Mouse (Mus musculus): ENCODE data around the gene Agap3. TPM values are rescaled to one million over a fixed set of nuclear protein-coding genes. Genes with fewer than 3 reads are reported as not detected.
A peak's percentile ranks its signal among the peaks of the same experiment; 100 is the strongest.

Agap3 gene
- polyA plus RNA-seq, 1 experiment = 76.8 TPM

DNA sequence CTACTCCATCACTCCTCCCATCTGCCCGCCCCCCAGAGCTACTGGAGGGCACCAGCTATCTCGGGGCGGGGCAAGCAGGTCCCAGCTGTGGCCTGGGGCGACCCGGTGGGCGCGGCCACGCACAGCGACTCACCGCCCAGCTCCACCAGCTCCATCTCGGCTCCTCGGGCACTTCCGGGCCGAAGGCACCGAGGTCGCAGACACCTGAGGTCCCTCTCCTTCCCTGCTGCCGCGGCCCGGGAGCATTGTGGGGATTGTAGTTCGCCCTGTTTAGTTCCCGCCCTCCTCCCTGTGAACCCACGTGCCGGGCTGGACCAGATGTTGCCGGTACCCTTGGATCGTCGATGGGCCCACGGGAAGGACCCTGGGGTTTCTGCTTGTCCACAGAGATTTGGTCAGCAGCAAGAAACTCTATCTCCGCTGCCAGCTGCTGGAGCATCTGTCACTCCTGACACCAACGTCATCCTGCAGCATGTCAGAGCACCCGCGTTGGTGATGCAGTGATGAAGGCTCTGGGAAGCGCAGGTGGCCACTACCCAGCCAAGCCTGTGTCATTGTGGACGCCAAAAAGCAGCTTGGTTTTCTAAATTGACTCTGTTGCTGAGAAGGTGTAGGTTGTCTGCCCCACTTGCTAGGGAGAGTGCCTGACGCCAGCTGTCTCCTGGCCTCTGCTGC lies 4.2 kb upstream of the Agap3 start, which contains the start of gene Tmub1:
TSS of gene Tmub1 (minus strand) at position 231 of the 675 bp plus-strand sequence.
- peak within 1 kb of the TSS; percentile 63 for H3K4me3 ChIP-seq (ENCODE audit: low read depth, low read length)
- H3K9me3 ChIP-seq (replicated peaks; ENCODE audit: control insufficient read depth, insufficient read depth, low read length, poor library complexity, severe bottlenecking) = no peaks in the 10 kb centered on the region
- H3K27ac ChIP-seq (ENCODE audit: insufficient read depth, low read length) = no peak within 1 kb of the TSS
- H3K27me3 ChIP-seq (ENCODE audit: control insufficient read depth, insufficient read depth, low read length, poor library complexity, severe bottlenecking) = no peaks in the 10 kb centered on the region
- peak within 1 kb of the TSS; percentile 60 for H3K9ac ChIP-seq (ENCODE audit: low read depth, poor library complexity, severe bottlenecking)
- no peak for TF ChIP-seq POLR2A (IDR thresholded peaks at IDR 0.05; ENCODE audit: insufficient read depth, low read length)
- 0 out of 2 replicates have a peak, but pooled peaks have one; percentile 50 for TF ChIP-seq EP300 (IDR thresholded peaks at IDR 0.05; ENCODE audit: insufficient read depth, low read depth, low read length)
- H3K36me3 ChIP-seq (ENCODE audit: control insufficient read depth, insufficient read depth, low read length, poor library complexity, severe bottlenecking) = no peaks in the 10 kb centered on the region
- peaks cover 2% of the 10 kb centered on the region for H3K4me1 ChIP-seq (ENCODE audit: control insufficient read depth, insufficient read depth, low read length)

DNA sequence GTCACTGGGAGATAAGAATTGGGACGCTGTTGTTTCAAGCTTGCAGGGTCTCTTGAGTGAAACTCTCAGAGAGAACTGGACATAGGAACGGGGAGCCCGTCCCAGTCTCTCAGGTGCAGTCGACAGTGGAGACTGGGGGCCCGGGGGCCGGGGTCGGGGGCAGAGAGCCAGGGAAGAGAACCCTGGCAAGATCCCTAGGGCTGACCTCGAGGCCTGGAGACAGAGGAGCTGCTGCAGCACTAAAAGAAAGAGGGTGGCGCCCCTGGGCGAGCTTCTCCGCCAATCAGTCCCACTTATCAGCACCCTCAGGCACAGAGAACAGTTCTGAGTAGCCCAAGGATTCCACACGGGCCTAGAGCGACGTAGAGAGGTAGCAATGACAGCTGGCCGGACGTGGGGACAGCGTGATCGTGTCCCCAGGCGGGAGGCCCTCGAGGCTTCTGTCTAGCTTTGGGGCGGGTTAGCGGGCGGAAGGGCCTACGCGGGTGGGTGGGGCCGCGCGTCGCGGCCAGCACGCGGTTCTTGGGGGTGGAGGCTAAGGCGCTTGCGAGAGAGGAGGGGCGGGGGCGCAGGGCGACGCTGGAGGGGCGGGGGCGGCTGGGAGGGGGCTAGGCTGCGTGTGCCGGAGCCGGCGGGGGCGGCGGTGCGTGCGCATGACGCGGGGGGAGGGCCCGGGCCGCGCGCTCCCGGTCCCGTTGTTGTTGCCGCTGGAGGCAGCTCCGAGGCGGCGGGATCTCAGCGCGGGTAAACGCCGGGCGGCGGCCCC lies 530 bp upstream of the Agap3 start:
- TF ChIP-seq CTCF (IDR thresholded peaks at IDR 0.05; ENCODE audit: low read depth, low read length) (no peak), EP300 (IDR thresholded peaks at IDR 0.05; ENCODE audit: insufficient read depth, low read depth, low read length) (no peak), POLR2A (IDR thresholded peaks at IDR 0.05; ENCODE audit: insufficient read depth, low read length) (no peak)
- H3K27ac ChIP-seq (ENCODE audit: insufficient read depth, low read length) = no peak overlapping the region
- H3K4me3 ChIP-seq (ENCODE audit: low read depth, low read length) = peak overlapping the region; percentile 53
- no peaks in the 10 kb centered on the region for H3K27me3 ChIP-seq (ENCODE audit: control insufficient read depth, insufficient read depth, low read length, poor library complexity, severe bottlenecking)
- no peaks in the 10 kb centered on the region for H3K36me3 ChIP-seq (ENCODE audit: control insufficient read depth, insufficient read depth, low read length, poor library complexity, severe bottlenecking)
- peak overlapping the region; percentile 95 for H3K9ac ChIP-seq (ENCODE audit: low read depth, poor library complexity, severe bottlenecking)
- H3K4me1 ChIP-seq (ENCODE audit: control insufficient read depth, insufficient read depth, low read length) = peaks cover 6% of the 10 kb centered on the region
- H3K9me3 ChIP-seq (replicated peaks; ENCODE audit: control insufficient read depth, insufficient read depth, low read length, poor library complexity, severe bottlenecking) = no peaks in the 10 kb centered on the region

DNA sequence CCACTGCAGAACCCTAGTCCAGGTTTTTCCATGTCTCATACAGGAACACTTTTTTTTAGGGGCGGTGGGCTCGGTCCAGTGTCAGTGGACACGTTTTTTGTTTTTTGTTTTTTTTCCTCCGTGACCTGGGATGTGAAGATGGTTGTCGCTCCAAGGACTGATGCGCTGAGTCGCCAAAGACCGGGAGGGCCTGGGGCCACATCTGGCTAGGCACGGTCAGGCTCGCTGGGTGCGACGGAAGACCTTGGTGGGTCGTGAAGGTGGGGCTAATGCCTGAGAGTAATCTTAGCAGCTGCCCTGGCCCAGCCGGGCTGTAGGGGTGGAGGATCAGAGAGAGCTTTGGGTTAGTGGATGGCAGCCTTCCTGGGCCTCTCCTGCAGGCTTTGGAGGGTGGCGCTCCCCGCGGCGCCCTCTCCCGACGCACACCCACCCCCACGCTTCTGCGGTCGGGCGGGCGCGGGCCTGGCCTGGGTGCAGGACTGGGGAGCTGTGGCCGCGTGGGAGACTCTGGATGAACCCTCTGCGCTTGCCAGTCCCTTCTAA lies 785 bp downstream of the Agap3 start:
- peaks cover 6% of the 10 kb centered on the region for H3K4me1 ChIP-seq (ENCODE audit: control insufficient read depth, insufficient read depth, low read length)

DNA sequence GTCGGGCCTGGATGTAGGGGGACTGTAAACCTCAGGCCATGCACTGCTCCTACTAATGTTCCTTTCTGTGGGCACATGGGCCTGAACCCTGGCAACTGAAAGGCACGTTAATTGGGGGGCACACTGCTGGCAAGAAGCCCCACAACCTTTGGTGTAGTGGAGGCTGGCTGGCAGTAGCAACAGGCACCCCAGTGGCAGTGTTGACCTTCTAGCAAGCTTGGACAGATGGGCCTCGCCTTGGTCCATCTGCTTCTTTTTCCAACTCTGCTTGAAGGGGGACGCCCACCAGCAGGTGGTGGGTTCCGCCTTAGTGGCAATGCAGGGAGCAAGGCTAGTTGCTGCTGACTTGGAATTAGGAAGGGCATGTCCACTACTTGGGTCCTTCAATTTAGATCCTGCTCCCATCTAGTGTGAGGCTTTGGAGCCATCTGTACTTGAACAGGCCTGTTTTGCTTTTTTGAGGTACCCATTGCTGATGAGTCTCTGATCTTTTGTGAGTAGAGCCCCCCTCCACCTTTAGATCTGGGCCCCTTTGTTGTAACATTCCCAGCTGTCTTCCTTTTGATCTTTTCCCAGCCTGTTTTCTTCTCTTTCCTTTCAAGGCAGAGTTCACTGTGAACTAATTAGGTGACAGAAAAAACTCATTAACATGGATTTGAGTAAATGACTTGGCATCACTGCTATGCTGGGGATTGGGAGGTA lies 1.5 kb downstream of the Agap3 start:
- Histone ChIP-seq H3K4me1 (ENCODE audit: control insufficient read depth, insufficient read depth, low read length) (peaks cover 6% of the 10 kb centered on the region), H3K9me3 (replicated peaks; ENCODE audit: control insufficient read depth, insufficient read depth, low read length, poor library complexity, severe bottlenecking) (no peaks in the 10 kb centered on the region), H3K4me3 (ENCODE audit: low read depth, low read length) (peak overlapping the region; percentile 79), H3K9ac (ENCODE audit: low read depth, poor library complexity, severe bottlenecking) (peak overlapping the region; percentile 95), H3K27ac (ENCODE audit: insufficient read depth, low read length) (no peak overlapping the region), H3K27me3 (ENCODE audit: control insufficient read depth, insufficient read depth, low read length, poor library complexity, severe bottlenecking) (no peaks in the 10 kb centered on the region), H3K36me3 (ENCODE audit: control insufficient read depth, insufficient read depth, low read length, poor library complexity, severe bottlenecking) (no peaks in the 10 kb centered on the region)
- TF ChIP-seq CTCF (IDR thresholded peaks at IDR 0.05; ENCODE audit: low read depth, low read length) (no peak), POLR2A (IDR thresholded peaks at IDR 0.05; ENCODE audit: insufficient read depth, low read length) (no peak), EP300 (IDR thresholded peaks at IDR 0.05; ENCODE audit: insufficient read depth, low read depth, low read length) (no peak)

More for the DNA sequence above, 785 bp downstream of the Agap3 start:
- Histone ChIP-seq H3K36me3 (ENCODE audit: control insufficient read depth, insufficient read depth, low read length, poor library complexity, severe bottlenecking) (no peaks in the 10 kb centered on the region), H3K9me3 (replicated peaks; ENCODE audit: control insufficient read depth, insufficient read depth, low read length, poor library complexity, severe bottlenecking) (no peaks in the 10 kb centered on the region), H3K27me3 (ENCODE audit: control insufficient read depth, insufficient read depth, low read length, poor library complexity, severe bottlenecking) (no peaks in the 10 kb centered on the region), H3K27ac (ENCODE audit: insufficient read depth, low read length) (no peak overlapping the region), H3K4me3 (ENCODE audit: low read depth, low read length) (peak overlapping the region; percentile 79), H3K9ac (ENCODE audit: low read depth, poor library complexity, severe bottlenecking) (peak overlapping the region; percentile 95)
- TF ChIP-seq EP300 (IDR thresholded peaks at IDR 0.05; ENCODE audit: insufficient read depth, low read depth, low read length) (no peak), CTCF (IDR thresholded peaks at IDR 0.05; ENCODE audit: low read depth, low read length) (no peak), POLR2A (IDR thresholded peaks at IDR 0.05; ENCODE audit: insufficient read depth, low read length) (no peak)

DNA sequence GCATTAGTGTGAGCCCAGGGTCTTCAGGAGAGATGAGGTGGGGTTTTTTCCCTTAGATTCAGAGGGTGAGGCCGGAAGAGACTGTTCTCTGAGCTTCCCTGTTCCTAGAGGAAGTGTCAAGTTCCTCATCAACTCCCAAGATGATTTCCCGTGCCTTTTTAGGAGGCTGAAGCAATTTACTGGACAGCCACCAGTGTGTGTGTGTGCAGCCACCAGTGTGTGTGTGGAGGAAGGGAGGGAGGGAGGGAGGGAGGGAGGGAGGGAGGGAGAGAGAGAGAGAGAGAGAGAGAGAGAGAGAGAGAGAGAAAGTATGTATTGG lies 2.0 kb downstream of the Agap3 start:
- no peak overlapping the region for H3K27ac ChIP-seq (ENCODE audit: insufficient read depth, low read length)
- no peak overlapping the region for H3K4me3 ChIP-seq (ENCODE audit: low read depth, low read length)
- TF ChIP-seq POLR2A (IDR thresholded peaks at IDR 0.05; ENCODE audit: insufficient read depth, low read length) (no peak), EP300 (IDR thresholded peaks at IDR 0.05; ENCODE audit: insufficient read depth, low read depth, low read length) (no peak), CTCF (IDR thresholded peaks at IDR 0.05; ENCODE audit: low read depth, low read length) (no peak)
- no peak overlapping the region for H3K9ac ChIP-seq (ENCODE audit: low read depth, poor library complexity, severe bottlenecking)
- H3K27me3 ChIP-seq (ENCODE audit: control insufficient read depth, insufficient read depth, low read length, poor library complexity, severe bottlenecking) = no peaks in the 10 kb centered on the region
- no peaks in the 10 kb centered on the region for H3K9me3 ChIP-seq (replicated peaks; ENCODE audit: control insufficient read depth, insufficient read depth, low read length, poor library complexity, severe bottlenecking)
- no peaks in the 10 kb centered on the region for H3K36me3 ChIP-seq (ENCODE audit: control insufficient read depth, insufficient read depth, low read length, poor library complexity, severe bottlenecking)
- H3K4me1 ChIP-seq (ENCODE audit: control insufficient read depth, insufficient read depth, low read length) = peaks cover 6% of the 10 kb centered on the region
